Mouse (Mus musculus) kidney, adult 11 months (tissue): ENCODE data around the gene Ccdc157.
"Not testable (repeated sequence)": the region's sequence is repeated elsewhere in the genome, so short reads cannot be mapped to it uniquely, and the experiment has no call there.

Experiments
- DNase-seq: peaks from one replicate; pipeline ENCODE4 v3.0.0; 2022

The Ccdc157 gene

DNA sequence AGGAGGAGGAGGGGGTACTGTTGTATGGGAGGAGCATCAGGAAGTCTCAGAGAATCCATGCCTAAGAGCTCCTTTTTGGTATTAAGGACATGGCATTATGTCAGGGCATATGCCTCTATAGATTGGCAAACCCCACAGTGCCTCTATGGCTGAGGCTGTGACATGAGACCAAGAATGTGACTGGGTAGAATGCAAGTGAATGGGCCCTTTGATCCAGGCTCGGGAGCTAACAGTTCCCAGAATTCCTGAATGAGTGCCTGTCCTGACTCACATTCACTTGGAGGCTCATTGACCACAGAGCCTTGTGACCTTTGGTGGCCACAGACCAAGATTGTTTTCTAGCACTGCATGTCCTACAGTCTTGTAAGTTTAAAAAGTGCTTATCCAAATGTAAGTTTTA, 22.0 kb upstream of the Ccdc157 start:
- DNase-seq = no peak

DNA sequence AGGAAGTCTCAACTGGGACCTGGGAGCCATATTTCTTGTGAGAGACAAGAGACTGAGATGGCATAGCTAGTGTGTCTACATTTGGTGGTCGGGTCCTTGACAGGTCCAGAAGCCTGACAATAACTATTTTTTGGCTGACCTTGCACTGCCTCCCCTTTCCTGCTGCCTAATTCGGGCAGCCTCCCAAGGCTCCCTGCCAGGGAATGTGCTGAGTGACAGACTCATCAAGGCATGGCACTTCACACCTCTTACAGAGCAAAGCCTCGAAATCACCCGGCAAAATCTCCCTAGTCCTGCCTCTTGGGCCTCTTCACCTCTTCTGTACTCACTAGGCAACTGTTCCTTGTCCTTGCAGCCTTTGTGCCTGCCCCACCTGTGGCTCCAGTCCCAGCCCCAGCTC, 17.6 kb upstream of the Ccdc157 start:
- no peak for DNase-seq

DNA sequence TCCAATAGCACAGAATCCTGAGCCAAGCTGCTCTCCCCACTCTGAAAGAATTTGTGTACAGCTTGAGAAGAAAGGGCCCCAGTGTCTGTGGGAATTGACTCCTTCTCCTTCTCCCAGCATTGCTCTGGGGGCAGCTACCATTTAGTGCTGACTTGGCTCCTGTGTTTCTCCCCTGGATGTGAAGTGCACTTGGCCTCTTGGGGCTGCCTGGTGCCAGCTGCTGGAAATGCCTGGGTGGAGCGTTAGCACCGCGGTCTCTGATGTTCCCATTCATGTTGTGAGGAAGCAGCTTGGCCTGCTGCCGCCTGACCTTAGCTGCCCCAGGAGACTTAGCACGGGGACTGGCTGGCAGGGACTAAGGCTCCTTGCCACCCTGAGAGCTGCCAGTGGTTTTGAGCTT, 14.5 kb upstream of the Ccdc157 start:
- peak; percentile 59 for DNase-seq

DNA sequence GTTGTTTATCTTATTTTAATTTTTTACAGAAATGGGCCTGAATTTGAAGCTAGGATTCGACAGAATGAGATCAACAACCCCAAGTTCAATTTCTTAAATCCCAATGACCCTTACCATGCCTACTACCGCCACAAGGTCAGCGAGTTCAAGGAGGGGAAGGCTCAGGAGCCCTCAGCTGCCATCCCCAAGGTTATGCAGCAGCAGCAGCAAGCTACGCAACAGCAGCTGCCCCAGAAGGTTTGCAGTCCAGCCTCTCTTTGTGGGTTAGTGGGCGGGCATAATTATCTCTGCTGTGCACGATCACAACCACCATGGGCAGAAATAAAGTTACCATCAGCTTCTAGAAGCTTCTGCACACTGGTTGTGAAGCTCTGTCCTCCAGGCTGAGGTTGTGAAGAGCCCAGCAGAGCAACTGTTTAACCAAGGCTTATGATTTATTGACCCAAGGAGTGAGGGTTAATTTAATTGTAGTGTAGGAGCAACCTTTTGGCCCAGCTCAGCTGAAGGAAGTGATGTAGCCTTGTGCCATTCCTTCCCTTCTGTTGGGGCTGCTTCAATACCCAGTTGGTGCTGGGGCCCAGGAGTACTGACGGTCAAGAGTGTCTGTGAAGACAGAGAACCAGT, 6.5 kb upstream of the Ccdc157 start:
- DNase-seq = no peak

DNA sequence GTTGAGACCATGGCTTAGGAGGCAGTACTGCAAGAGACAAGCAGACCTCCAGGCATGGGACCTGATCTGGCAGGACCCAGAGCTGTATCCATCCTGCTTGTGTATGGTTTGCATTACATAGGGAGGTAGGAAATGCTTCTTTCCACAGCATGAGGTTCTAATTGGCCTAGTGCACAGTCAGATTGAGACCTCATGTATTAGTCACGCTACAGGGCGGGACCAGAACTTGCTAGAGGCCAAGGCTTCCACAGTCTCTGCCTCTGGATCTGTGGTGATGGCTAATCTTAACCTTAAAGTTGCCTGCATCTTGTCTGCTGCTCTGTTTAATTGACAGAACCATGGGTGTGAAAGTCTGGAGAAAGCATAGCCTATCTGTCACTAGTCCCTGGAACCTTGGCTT, 4.6 kb upstream of the Ccdc157 start:
- no peak for DNase-seq

DNA sequence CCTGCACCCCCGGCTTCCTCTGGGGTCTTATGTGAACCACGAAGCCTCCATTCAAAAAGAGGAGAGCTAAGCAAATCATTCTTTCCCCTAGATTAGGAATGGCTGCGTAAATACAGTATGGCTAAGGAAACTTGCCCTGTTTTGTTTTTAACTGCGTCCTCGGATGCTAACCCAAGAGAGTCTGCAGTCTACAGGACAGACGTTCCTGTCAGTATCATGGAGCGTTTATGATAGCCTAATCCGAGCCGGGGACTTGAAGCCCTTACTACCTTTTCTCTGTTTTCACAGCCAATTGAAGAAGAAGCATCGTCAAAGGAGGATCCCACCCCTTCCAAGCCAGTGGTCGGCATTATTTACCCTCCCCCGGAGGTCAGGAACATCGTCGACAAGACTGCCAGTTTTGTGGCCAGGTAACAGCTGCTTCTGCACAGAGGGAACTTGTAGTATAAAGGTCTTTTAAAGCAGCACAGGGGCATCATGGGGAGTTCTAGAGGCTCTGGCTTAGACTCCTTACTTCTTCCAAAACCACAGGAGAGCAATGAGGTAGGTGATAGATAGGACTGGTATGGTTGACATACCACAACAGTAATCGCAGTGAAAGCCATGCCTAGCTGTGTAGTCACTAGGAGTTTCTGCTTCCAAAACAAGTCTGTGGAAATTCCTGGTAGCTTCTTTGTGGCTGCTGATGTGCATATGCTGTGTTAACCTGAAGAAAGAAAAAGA, 826 bp upstream of the Ccdc157 start:
- DNase-seq = no peak

DNA sequence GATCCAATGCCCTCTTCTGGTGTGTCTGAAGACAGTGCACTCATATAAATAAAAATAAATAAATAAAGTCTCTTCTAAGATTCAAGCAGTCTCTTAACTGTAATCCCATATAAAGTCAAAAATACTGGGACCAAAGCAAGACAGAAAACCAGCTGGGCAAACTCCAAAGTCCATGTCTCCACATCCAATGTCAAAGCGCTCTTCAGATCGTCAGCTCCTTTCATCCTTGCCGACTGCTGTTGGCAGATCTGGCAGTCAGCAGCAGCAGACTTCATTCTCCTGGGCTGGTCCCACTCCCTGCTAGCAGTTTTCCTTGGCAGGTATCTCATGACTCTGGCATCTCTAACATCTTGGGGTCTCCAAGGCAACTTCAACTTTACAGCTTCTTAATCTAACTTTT, 1.4 kb downstream of the Ccdc157 start:
- peak; percentile 43 for DNase-seq

DNA sequence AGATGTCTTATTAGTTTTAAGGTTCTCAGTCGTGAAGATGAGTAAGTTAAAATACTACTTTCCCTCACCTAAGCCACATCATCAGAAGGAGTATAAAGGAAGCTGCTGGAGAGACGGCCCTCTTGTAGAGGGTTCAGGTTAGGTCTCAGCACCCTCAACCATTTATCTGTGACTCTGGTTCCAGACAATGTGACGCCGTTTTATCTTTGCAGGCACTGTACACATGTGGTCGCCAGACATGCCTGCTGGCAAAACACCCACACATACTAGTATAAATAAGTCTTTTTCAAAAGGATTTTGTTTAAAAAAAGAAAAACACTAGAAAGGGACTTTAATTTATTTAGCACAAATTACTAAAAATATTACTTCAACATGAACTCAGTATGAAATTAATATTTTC, 4.5 kb downstream of the Ccdc157 start:
- DNase-seq = no peak

DNA sequence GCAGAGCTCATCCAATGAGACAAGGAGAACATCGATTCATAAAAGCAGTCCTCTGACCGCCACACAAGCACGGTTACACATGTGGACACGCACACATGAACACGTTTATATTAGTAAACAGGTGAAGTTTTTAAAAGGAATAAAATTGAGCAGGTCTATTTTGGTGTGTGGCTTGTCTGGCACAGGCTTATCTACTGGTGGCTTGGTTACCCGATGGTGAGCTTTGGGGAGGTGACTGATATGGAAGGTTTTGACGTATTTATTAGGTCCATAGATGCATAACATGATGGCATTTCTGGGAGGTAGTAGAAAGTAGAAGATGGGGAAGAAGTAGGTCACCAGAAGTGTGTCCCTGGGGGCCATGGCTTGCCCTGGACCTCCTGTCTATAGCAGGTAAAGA, 6.4 kb downstream of the Ccdc157 start:
- no peak for DNase-seq

DNA sequence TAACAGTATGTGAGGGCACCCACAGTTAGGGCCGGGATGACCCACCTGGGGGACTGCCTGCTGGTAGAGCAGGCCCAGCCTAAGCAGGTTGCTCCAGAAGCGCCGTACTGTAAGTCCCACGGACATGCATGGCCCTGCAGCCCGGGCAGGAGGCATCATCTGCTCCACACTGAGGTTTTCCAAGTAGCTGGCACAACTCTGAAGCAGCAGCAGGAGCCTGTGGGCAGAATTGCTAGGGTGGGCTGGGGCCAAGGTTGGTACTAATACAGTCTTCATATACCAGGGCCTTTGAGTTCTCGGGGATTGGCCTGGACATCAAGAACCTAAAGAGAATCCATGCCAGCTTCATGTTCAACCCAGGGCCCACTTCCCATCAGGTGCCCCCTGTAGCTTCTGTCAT, 10.2 kb downstream of the Ccdc157 start:
- DNase-seq = no peak

DNA sequence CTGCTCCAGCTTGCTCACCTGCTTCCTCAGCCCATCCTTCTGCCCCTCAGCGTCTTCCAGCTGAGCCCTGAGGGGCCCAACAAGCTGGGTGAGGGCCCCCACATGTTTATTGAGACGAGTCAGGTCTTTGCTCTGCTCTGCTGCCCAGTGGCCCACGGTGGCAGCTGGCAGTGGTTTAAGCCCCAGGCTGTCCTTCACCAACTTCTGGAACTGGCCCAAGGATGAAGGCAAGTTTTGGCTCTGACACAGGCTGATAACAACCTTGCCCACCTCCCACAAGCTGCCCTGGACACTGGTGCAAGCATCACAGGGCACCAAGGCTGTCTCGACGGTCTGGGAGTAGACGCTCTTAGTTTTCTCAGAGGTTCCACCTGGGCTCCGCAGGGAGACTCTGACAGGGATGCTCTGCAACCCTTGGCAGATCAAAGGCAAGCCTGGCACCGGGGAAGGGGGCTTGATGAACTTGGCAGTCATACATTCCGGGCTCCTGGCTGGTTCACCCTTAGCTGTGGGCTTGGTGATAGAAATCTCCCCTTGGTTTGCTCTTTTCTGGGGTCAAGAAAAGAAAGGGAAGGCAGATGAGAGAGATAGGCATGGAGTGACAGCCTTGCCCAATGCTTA, 11.4 kb downstream of the Ccdc157 start:
- DNase-seq = no peak

DNA sequence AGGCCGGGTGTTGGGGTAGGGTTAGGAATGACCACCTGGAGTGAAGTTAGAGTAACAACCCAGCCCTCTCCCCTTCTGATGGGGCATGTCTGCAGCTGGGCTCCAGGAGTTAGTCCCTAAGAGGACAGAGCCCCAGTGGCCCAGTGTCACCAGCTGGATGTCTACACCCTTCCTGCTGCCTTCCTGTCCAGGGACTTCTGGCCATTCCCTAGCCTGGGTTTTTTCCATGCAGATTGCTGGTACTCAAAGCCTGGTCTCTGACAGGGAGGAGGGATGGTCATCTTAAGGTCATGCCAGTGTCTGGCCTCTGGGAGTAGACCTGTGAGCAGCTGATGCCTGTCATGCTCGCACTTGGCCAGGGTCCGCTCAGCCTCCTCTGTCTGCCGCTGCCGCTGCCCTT, 12.0 kb downstream of the Ccdc157 start:
- DNase-seq = peak; percentile 61

DNA sequence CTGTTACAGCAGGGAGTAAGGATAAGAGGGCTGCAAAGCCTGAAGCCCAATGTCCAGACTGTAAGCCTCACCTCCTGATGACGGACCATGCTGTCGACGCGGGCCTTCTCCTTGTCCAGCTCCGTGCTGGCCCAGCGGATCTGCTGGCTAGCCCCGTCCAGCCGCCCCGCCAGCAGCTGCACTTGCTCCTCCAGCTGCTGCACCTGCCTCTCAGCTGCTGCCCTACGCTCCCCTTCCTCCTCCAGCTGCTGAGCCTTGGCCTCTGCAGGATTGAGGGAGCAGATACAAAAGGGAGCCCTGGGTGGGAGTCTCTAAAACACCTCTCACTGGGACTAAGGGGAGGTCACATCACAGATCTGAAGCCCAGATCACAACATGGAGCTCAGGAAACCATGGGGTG, 13.0 kb downstream of the Ccdc157 start:
- no peak for DNase-seq

DNA sequence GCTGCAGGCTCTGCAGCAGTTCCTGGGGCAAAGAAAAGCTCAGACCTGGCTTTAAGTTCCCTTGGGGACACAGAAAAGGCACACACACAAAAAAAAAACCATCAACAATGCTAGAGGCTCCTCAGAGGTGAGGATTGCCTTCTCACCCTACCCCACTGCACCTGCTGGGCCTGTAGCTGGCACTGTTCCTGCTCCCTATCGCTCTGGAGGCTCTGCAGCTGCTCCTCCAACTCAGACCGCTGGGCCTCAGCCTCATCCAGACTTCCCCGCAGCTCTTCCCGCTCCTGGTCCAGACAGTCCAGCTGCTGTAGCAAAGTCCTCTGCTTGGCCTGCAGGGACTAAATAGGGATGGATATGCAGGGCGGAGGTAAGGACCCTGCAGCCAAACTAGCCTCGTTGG, 13.7 kb downstream of the Ccdc157 start:
- DNase-seq = no peak

DNA sequence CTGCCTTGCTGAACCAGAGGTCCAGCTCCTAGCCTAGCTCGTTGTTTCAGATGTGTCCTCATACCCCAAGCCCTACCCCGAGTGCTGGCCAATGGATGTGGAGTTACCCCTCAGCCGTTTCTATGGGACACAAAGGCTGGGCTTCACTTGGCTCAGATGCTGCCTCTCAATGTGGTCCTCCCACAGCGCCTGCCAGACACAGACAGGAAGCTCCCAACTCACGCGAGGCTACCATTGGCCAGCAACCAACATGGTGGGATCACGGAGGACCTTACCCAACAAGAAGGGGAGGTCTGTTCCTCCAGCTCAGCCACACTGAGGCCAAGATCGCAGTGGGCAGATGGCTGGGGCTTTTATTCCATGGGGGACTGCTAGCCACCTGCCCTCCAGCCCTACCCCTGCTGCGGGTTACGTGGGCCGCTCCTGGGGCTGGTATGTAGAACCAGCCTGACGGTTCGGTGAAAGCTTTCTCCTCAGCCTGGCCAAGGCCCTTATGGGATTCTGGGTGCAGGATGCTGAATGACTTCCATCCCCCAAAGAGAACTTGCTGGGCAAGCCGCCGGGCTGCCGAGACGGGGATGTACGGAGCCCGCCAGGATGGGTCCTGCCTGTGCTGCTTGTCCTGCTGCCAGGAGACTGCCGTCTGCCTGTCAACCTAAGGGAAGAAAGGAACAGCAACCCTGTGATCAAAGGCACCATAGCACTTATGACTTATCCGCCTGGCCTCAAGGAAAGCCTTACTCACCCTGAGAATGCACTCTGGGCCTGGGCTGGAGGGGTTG, 16.6 kb downstream of the Ccdc157 start:
- DNase-seq = no peak

DNA sequence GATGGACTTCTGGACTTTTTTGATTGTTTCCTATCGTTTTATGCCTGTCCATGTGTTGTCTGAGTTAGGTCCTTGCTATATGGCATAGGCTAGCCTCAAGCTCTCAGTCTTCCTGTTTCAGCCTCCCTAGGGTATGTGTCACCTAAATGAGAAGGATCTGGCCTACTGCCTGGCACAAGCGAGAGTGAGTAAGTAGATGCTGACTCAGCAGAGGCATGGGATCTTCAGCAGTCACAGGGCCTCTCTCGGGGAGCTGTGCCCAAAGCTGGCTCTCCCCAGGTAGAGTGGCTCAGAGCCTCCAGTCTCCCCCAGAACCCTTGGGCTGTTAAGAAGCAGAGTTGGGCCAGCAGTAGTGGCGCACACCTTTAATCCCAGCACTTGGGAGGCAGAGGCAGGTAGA, 17.7 kb downstream of the Ccdc157 start:
- no peak for DNase-seq

DNA sequence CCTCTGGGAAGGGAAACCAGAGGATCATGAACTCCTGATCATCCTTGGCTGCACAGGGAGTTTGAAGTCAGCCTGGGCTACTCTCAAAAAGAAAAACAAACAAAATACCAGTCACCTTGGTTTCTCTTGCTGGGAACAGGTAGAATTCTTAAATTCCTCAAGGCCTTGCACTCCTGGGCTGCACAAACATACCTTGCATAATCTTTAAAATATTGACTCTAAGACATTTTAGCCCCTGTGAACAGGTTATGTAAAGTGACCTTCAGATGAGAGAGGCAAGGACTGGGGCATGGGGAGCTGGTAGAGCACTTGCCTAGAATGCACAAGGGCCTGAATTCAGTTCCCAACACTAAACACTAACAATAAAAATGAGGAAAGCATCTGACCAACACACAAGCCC, 18.6 kb downstream of the Ccdc157 start:
- no peak for DNase-seq

DNA sequence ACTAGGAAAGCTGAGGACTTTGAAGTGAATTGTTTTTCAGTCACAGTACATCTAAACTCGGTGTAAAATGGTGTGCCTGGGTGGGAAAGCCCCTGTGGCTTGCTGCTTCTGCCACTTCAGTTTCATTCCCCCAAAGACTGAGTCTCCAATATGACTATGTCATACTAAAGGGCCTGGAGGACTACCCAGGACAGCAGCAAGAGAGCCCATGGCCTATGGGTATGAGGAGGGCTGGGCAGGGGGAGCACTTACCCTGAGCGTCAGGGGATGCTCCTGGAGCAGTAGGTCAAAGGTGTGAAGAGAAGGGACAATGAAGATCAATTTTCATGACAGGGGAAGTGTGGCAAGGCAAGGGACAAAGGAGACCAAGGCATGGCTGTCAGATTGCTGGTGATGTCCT, 21.1 kb downstream of the Ccdc157 start:
- no peak for DNase-seq

DNA sequence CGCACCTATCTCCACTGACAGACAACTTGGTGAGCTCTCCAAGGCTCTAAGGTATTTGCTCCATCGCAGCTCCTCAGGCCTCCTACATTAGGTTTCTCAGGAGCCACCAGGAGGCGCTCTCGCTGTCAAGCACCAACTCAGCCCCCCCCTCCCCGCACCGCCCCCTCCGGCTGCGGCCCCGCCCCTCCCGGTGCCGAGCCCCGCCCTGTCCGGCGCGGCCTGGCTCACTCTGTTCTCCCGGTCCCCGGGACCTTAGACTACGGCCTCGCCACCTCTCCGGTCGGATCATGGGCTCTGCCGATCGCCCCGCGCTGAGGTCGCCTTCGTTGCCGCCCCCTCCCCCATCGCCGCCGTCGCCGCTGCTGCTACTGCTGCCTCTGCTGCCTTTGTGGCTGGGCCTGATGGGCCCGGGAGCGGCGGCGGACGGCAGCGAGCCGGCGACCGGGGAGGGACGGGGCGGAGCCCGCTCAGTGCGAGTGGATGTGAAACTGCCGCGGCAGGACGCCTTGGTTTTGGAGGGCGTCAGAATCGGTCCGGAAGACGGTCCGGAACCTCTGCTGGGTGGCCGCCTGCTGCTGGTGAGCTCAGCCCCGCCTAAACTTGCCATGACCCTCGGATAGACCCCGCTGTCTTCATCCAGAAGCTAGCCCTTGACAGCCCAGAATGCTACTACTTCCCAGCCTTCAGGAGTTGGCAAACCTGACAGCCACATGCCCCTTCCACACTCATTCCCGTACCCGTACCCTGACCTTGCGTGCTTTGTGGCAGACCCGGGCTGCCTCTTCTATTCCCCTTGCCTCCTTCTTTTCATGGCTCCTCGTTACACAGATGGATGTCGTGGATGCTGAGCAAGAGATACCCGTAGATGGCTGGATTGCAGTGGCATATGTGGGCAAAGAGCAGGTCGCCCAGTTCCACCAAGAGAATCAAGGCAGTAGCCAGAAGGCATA, 24.8 kb downstream of the Ccdc157 start, which contains the start of gene Rnf215:
Rnf215 (plus strand) TSS at position 217 of the 950 bp plus-strand sequence.
- peak; percentile 81 for DNase-seq

DNA sequence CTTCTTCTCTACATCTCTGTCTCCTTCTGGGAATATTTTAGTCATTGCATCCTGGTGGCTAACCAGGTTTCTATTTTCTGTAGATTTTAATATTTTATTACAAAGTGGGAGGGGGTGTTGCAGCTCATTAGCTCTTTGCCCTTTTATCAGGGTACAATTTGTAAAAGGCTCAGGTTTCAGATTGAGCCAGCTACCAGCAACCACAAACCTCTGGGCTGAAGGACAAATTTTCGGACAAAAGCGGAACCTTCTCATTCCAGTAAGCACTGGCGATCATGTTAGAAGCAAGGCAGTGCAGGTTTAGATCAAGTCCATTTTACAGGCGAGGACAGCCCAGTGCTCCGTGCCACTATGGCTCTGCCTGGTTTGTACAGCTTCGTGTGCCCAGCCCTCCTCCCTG, 25.7 kb downstream of the Ccdc157 start:
- no peak for DNase-seq

DNA sequence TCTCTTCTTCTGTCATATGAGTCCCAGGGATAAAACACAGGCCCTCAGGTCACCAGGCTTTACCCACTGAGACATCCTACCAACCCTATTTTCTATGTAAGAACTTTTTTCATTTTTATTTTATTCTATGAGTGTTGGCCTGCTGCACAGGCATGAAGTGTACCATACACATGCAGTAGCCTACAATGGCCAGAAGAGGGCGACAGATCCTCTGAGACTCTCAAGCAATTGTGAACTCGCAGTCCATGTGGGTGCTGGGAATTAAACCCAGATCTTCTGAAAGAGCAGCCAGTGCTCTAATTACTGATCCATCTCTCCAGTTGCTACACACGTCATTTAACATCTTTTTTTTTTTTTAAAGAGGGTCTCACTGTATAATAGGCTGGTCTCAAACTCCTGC, 26.6 kb downstream of the Ccdc157 start:
- DNase-seq = no peak

DNA sequence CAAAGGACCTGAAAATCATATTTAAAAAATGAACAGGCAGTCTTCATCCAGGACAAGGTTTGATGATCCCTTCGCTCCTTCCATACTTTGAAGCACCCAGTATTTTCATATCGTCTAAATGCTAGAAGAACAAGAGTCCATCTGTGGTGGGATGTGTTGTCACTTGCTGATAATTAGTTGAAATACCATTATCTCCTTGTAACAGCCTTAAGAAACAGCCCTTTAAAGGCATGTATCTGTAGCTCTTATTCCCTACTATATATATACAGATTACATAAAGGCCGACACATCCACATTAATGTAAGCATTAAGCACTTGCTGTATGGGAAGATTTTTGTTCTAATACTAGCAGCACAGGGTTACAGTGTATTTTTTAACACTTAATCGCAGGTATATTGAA, 31.6 kb downstream of the Ccdc157 start:
- DNase-seq = not testable (repeated sequence)
